Mouse (Mus musculus) layer of hippocampus, postnatal 25 days (tissue): ENCODE data around the gene Trak1. TPM values are rescaled to one million over a fixed set of nuclear protein-coding genes. Genes with fewer than 3 reads are reported as not detected.
"Not testable (repeated sequence)": the region's sequence is repeated elsewhere in the genome, so short reads cannot be mapped to it uniquely, and the experiment has no call there.

ENCODE experiments used
- DNase-seq, 2 experiments: peaks; one replicate each; pipeline ENCODE4 v3.0.0; 2022; ENCODE audit warnings: mixed read lengths in 2 of 2, low spot score in 1 of 2; ENCODE audit errors: extremely low spot score in 1 of 2
- total RNA-seq, 2 experiments: library from RNA; stranded (reverse); gene quantifications; 2 replicates each; pipeline ENCODE4 v1.2.3; 2021

Gene Trak1
- total RNA-seq, 2 experiments from 2014 or later = 223 to 246 TPM

GRCm38 (mm10) chr9:121419573-121419972 is 122.3 kb downstream of the Trak1 start:
- DNase-seq = no peak

- DNase-seq = no peak
Observed at GRCm38 (mm10) chr9:121420817-121421216, 123.5 kb downstream of the Trak1 start.

- DNase-seq = no peak
Observed at GRCm38 (mm10) chr9:121422402-121422801, 125.1 kb downstream of the Trak1 start.

- DNase-seq = no peak
Observed at GRCm38 (mm10) chr9:121423621-121424020, 126.3 kb downstream of the Trak1 start.

GRCm38 (mm10) chr9:121424281-121425164 is 127.2 kb downstream of the Trak1 start:
- DNase-seq = no peak

GRCm38 (mm10) chr9:121426451-121426850 is 129.1 kb downstream of the Trak1 start:
- no peak for DNase-seq

- DNase-seq = no peak
Observed at GRCm38 (mm10) chr9:121426902-121427301, 129.6 kb downstream of the Trak1 start.

- DNase-seq = no peak
Observed at GRCm38 (mm10) chr9:121429592-121429991, 132.3 kb downstream of the Trak1 start.

- no peak for DNase-seq
Observed at GRCm38 (mm10) chr9:121430379-121430778, 133.1 kb downstream of the Trak1 start.

GRCm38 (mm10) chr9:121433745-121434528 is 136.6 kb downstream of the Trak1 start:
- DNase-seq = no peak

GRCm38 (mm10) chr9:121435332-121435956 is 138.1 kb downstream of the Trak1 start:
- no peak for DNase-seq

GRCm38 (mm10) chr9:121436501-121436900 is 139.2 kb downstream of the Trak1 start:
- no peak for DNase-seq

GRCm38 (mm10) chr9:121442145-121442544 is 144.8 kb downstream of the Trak1 start:
- DNase-seq = no peak

GRCm38 (mm10) chr9:121443696-121444366 is 146.5 kb downstream of the Trak1 start:
- DNase-seq = no peak

GRCm38 (mm10) chr9:121444367-121444707 is 147.0 kb downstream of the Trak1 start:
- DNase-seq = no peak

- peak in 1 of 2 experiments; percentile 39 for DNase-seq
Observed at GRCm38 (mm10) chr9:121445364-121445763, 148.1 kb downstream of the Trak1 start.

GRCm38 (mm10) chr9:121446431-121446831 is 149.1 kb downstream of the Trak1 start:
- DNase-seq = peak in 1 of 2 experiments; percentile 31

GRCm38 (mm10) chr9:121452342-121452942 is 155.1 kb downstream of the Trak1 start:
- not testable (repeated sequence) for DNase-seq

GRCm38 (mm10) chr9:121454891-121455290 is 157.6 kb downstream of the Trak1 start:
- DNase-seq = no peak
